Mouse (Mus musculus): ENCODE measurements at regions not wholly inside any gene's neighbourhood (a gene's known extent, or its start where the extent isn't known, plus 50 kb on each side); places are given as distances from the start of the nearest gene placed in this dataset.

DNA sequence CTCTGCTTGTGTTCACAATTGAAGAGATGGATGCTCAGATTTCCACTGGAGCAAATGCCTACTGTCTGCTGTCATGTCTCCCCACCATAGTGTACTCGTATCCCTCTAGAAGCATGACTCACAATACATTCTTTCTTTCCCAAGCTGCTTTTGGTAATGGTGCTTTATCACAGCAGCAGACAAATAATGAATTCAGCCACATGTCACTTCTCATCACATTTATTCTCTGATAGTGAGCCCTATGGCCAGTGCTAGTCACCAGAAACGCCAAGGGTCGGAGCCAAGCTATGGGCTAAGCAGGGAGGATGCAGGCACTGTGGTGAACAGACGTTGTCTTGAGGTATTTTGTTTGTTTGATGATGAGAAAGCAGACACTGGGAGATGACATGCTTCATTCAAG is 388.2 kb upstream of the Trib2 start:
- TF ChIP-seq POLR2A (IDR thresholded peaks at IDR 0.05; ENCODE audit: low read depth, low read length) (no peak), CTCF (IDR thresholded peaks at IDR 0.05; ENCODE audit: extremely low read depth, insufficient read length, insufficient replicate concordance, low read depth, low read length) (no peak)

All from small intestine, adult 2 months (tissue).